Mouse (Mus musculus): ENCODE data around the gene Il22ra1. TPM values are rescaled to one million over a fixed set of nuclear protein-coding genes. Genes with fewer than 3 reads are reported as not detected.

Gene Il22ra1
- polyA plus RNA-seq, 1 experiment, result 0.67 TPM

DNA sequence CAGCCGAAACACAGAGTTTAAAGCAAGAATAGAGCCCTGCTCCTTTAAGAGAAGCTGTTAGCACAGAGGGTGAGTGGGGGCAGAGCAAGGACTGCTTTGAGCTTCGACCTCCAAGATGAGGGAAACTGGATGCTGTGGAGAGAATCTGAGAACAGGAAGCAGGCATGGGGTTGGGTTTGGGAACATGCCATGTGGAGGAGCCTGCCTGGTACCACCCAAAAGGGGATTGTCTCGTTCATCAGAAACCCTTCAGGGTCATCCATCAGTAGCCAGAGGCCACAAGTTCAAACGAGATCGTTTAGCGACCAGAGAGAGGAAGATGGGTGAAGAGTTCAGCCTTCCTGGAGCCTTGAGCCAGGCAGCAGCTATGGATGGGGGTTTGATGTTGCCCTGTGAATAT lies 15.5 kb downstream of the Il22ra1 start:
- Histone ChIP-seq H3K27me3 (ENCODE audit: control insufficient read depth, insufficient read depth, low read length) (no peaks in the 10 kb centered on the region), H3K36me3 (ENCODE audit: control insufficient read depth, insufficient read depth, low read length) (no peaks in the 10 kb centered on the region), H3K27ac (ENCODE audit: insufficient read depth, low read length) (no peak overlapping the region), H3K4me3 (ENCODE audit: extremely low read depth, insufficient read depth, insufficient read length) (no peak overlapping the region), H3K4me1 (ENCODE audit: control insufficient read depth, insufficient read depth, insufficient read length) (no peaks in the 10 kb centered on the region; the same call in 1 of the 2 replicates)
- no peak for DNase-seq (ENCODE audit: low read depth in 1 of 2, low spot score in 2 of 2)
- WGBS, result 32% methylated on average over 6 of the region's 6 CpGs
- TF ChIP-seq CTCF (IDR thresholded peaks at IDR 0.05; ENCODE audit: extremely low read depth, insufficient read depth, insufficient read length, insufficient replicate concordance) (no peak), POLR2A (IDR thresholded peaks at IDR 0.05; ENCODE audit: low read depth, low read length) (no peak)

DNA sequence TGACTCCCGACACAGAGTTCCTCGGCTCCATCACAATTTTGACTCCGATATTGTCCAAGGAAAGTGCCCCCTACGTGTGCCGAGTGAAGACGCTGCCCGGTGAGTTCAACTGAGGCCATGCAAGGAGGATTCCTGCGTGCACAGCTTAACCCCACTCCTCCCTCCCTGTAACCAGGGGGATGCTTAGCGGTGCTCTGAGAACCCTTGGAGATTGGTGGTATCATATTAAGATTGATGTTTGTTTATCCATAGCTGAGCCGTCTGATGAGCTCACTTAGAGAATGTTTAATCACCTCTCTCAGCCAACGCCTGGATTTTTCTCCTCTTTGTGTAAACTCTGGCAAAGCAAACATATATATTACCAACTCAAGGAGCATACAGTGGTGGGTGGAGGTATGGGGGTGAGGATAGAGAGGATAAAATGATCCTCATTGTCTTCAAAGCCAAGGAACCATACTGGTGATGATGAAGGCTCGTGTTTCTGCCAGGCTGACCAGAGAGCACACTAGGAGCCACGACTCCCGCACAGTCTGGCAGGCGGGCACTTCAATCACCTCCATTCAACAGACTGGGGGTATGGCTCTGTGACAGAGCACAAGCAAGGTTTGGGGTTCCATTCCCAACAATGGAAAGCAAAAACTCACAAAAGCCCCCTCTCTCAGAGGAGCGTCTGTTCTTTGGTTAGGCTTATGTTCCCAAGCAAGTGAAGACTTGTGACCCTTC lies 16.9 kb downstream of the Il22ra1 start:
- Histone ChIP-seq H3K27ac (ENCODE audit: insufficient read depth, low read length) (no peak overlapping the region), H3K36me3 (ENCODE audit: control insufficient read depth, insufficient read depth, low read length) (no peaks in the 10 kb centered on the region), H3K4me3 (ENCODE audit: extremely low read depth, insufficient read depth, insufficient read length) (no peak overlapping the region), H3K4me1 (ENCODE audit: control insufficient read depth, insufficient read depth, insufficient read length) (no peaks in the 10 kb centered on the region), H3K27me3 (ENCODE audit: control insufficient read depth, insufficient read depth, low read length) (no peaks in the 10 kb centered on the region)
- TF ChIP-seq CTCF (IDR thresholded peaks at IDR 0.05; ENCODE audit: extremely low read depth, insufficient read depth, insufficient read length, insufficient replicate concordance) (no peak), POLR2A (IDR thresholded peaks at IDR 0.05; ENCODE audit: low read depth, low read length) (no peak)
- DNase-seq (ENCODE audit: low read depth in 1 of 2, low spot score in 2 of 2), result no peak
- 79% methylated on average over 16 of the region's 16 CpGs for WGBS

DNA sequence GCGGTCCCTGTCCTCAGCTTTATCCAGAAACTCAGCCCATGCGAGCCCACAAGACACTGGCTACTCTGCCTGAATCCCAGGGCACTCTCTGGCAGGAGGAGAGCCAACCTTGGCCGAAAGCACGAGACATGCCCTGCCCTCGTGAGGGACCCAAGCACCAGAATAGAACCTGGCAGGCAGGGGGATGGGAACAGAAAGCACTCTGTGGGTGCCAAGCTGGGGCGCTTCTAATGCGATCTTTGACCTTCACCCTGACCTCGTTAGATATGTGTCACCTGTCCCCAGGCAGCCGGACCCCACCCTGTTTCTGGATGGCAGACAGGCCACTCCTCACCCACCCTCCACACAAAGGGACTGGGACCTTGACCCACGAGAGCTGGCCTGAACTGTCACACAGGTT lies 17.6 kb downstream of the Il22ra1 start:
- DNase-seq (ENCODE audit: low read depth in 1 of 2, low spot score in 2 of 2), result no peak
- no peaks in the 10 kb centered on the region for H3K27me3 ChIP-seq (ENCODE audit: control insufficient read depth, insufficient read depth, low read length)
- WGBS, result 73% methylated on average over 10 of the region's 10 CpGs
- H3K4me3 ChIP-seq (ENCODE audit: extremely low read depth, insufficient read depth, insufficient read length), result no peak overlapping the region
- no peak overlapping the region for H3K27ac ChIP-seq (ENCODE audit: insufficient read depth, low read length)
- no peaks in the 10 kb centered on the region for H3K4me1 ChIP-seq (ENCODE audit: control insufficient read depth, insufficient read depth, insufficient read length)
- no peaks in the 10 kb centered on the region for H3K36me3 ChIP-seq (ENCODE audit: control insufficient read depth, insufficient read depth, low read length)
- no peak for TF ChIP-seq CTCF (IDR thresholded peaks at IDR 0.05; ENCODE audit: extremely low read depth, insufficient read depth, insufficient read length, insufficient replicate concordance)

DNA sequence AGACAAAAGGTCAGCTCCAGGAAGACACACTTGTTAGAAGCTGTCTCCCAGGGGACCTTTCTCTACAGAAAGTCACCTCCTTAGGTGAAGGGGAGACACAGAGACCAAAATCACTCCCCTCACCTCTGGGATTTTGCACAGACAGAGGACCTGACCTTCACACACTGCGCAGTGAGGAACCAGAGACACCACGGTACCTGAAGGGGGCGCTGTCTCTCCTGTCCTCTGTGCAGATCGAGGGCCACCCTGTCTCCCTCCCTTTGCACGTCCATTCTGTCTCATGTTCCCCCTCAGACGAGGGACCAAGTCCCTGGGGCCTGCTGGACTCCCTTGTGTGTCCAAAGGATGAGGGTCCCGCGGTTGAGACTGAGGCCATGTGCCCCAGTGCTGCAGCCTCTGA lies 22.9 kb downstream of the Il22ra1 start:
- Histone ChIP-seq H3K27ac (ENCODE audit: insufficient read depth, low read length) (no peak overlapping the region), H3K4me3 (ENCODE audit: extremely low read depth, insufficient read depth, insufficient read length) (no peak overlapping the region), H3K27me3 (ENCODE audit: control insufficient read depth, insufficient read depth, low read length) (no peaks in the 10 kb centered on the region), H3K4me1 (ENCODE audit: control insufficient read depth, insufficient read depth, insufficient read length) (no peaks in the 10 kb centered on the region), H3K36me3 (ENCODE audit: control insufficient read depth, insufficient read depth, low read length) (no peaks in the 10 kb centered on the region)
- no peak for DNase-seq (ENCODE audit: low read depth in 1 of 2, low spot score in 2 of 2)
- TF ChIP-seq POLR2A (IDR thresholded peaks at IDR 0.05; ENCODE audit: low read depth, low read length) (no peak), CTCF (IDR thresholded peaks at IDR 0.05; ENCODE audit: extremely low read depth, insufficient read depth, insufficient read length, insufficient replicate concordance) (no peak)
- 84% methylated on average over 8 of the region's 8 CpGs for WGBS

DNA sequence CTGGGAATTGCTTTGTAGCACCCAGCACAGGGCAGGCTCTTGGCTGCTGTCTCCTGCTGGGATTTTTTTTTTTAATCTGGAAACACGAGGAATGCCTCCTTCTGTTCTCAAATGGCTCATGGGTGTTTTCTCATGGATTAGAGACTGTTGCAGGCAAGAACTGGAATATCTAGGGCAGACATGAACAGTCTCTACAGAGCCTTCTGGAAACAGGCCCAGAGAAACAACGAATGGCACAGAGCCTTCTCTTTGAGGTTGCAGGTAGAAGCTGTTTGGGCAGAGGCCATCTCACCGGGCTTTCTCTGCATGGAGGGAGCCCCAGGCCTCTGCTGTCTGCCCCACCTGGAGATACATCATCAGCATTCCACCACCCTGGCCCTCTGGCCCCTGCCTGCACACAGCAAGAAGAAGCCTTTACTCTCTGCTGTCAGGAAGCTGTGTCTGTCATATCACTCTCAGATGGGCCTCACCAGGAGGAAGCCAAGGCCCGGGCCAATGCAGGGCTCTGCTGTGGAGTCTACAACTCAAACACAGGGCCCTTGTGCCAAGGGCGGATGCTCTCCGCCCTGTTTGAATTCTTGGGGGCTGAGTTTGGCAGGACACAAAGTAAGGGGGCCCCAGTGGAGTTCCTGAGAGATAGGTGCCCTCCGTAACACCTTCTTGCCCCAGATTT lies 24.3 kb downstream of the Il22ra1 start:
- Histone ChIP-seq H3K36me3 (ENCODE audit: control insufficient read depth, insufficient read depth, low read length) (no peaks in the 10 kb centered on the region), H3K27me3 (ENCODE audit: control insufficient read depth, insufficient read depth, low read length) (no peaks in the 10 kb centered on the region), H3K4me3 (ENCODE audit: extremely low read depth, insufficient read depth, insufficient read length) (no peak overlapping the region), H3K27ac (ENCODE audit: insufficient read depth, low read length) (no peak overlapping the region), H3K4me1 (ENCODE audit: control insufficient read depth, insufficient read depth, insufficient read length) (no peaks in the 10 kb centered on the region)
- TF ChIP-seq POLR2A (IDR thresholded peaks at IDR 0.05; ENCODE audit: low read depth, low read length) (no peak), CTCF (IDR thresholded peaks at IDR 0.05; ENCODE audit: extremely low read depth, insufficient read depth, insufficient read length, insufficient replicate concordance) (no peak)
- WGBS, result 78% methylated on average over 7 of the region's 7 CpGs
- DNase-seq (ENCODE audit: low read depth in 1 of 2, low spot score in 2 of 2), result no peak

DNA sequence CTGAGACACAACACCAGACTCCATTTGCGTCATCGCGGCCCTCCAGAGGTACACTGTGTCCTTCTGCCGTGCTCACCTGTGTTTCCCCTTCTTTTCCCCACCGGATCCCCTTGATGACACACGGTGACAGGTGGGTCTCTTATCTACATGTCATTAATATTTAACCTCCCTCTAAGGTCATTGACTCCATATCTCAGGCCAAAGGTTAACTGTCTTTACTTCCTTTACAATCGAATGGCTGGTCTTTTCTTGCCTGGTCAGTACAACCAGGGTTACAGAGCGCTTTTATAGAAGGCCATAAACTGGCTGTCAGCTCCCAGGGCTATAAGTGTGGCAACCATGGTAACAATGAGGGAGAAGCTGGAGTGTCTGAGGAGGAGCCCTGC lies 24.8 kb downstream of the Il22ra1 start:
- Histone ChIP-seq H3K27me3 (ENCODE audit: control insufficient read depth, insufficient read depth, low read length) (no peaks in the 10 kb centered on the region), H3K27ac (ENCODE audit: insufficient read depth, low read length) (no peak overlapping the region), H3K4me1 (ENCODE audit: control insufficient read depth, insufficient read depth, insufficient read length) (no peaks in the 10 kb centered on the region), H3K4me3 (ENCODE audit: extremely low read depth, insufficient read depth, insufficient read length) (no peak overlapping the region), H3K36me3 (ENCODE audit: control insufficient read depth, insufficient read depth, low read length) (no peaks in the 10 kb centered on the region)
- WGBS, result 85% methylated on average over 8 of the region's 8 CpGs
- no peak for DNase-seq (ENCODE audit: low read depth in 1 of 2, low spot score in 2 of 2)
- TF ChIP-seq CTCF (IDR thresholded peaks at IDR 0.05; ENCODE audit: extremely low read depth, insufficient read depth, insufficient read length, insufficient replicate concordance) (no peak), POLR2A (IDR thresholded peaks at IDR 0.05; ENCODE audit: low read depth, low read length) (no peak)

DNA sequence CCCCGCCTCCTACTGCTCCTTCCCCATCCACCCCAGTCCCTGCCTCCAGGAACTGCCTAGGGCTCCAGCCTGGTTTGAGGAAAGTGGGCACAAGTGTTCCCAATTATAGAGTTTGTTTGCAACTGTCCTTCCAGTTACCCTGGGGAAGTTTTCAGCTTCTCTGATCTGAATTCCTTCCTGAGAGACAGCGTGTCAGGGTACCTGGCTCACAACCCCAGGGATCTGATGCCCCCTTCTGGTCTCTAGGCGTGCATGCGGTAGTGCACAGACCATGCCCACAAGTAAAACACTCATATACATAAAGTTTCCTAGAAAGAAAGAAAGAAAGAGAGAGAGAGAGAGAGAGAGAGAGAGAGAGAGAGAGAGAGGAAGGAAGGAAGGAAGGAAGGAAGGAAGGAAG lies 30.4 kb downstream of the Il22ra1 start:
- no peak for DNase-seq (ENCODE audit: low read depth in 1 of 2, low spot score in 2 of 2)
- H3K4me3 ChIP-seq (ENCODE audit: extremely low read depth, insufficient read depth, insufficient read length), result no peak overlapping the region
- no peak overlapping the region for H3K27ac ChIP-seq (ENCODE audit: insufficient read depth, low read length)
- TF ChIP-seq CTCF (IDR thresholded peaks at IDR 0.05; ENCODE audit: extremely low read depth, insufficient read depth, insufficient read length, insufficient replicate concordance) (no peak), POLR2A (IDR thresholded peaks at IDR 0.05; ENCODE audit: low read depth, low read length) (no peak)
- no peaks in the 10 kb centered on the region for H3K27me3 ChIP-seq (ENCODE audit: control insufficient read depth, insufficient read depth, low read length)
- H3K4me1 ChIP-seq (ENCODE audit: control insufficient read depth, insufficient read depth, insufficient read length), result no peaks in the 10 kb centered on the region; the same call in none of the 2 replicates
- 60% methylated on average over 4 of the region's 4 CpGs for WGBS
- H3K36me3 ChIP-seq (ENCODE audit: control insufficient read depth, insufficient read depth, low read length), result no peaks in the 10 kb centered on the region

Data from spleen, adult 2 months (tissue).